Mouse (Mus musculus): ENCODE results near the gene Gm4737. TPM values are rescaled to one million over a fixed set of nuclear protein-coding genes. Genes with fewer than 3 reads are reported as not detected.

Gm4737 gene
- total RNA-seq, 2 experiments from 2014 or later: 12.1 to 12.9 TPM

Other genes with a start within 250 kb of the Gm4737 start
- 10 to 100 TPM; 14.8 to 16.4 TPM for gene Phldb2, start 201.5 kb downstream of the Gm4737 start, total RNA-seq (2021)
- under 1 TPM; 0.05 to 0.14 TPM for gene Plcxd2, start 144.9 kb downstream of the Gm4737 start, total RNA-seq (2021)
- not detected for gene Cd96, start 34.8 kb downstream of the Gm4737 start, total RNA-seq (2021)